Mouse (Mus musculus) neural tube, postnatal 0 days (tissue): ENCODE measurements around the gene Serpinf1. TPM values are rescaled to one million over a fixed set of nuclear protein-coding genes. Genes with fewer than 3 reads are reported as not detected.

ENCODE experiments used
- microRNA counts: library from miRNA; unstranded; fragments of <30 nt; microRNA quantifications from one replicate; lab custom pipeline; 2015
- microRNA-seq: library from miRNA; unstranded; fragments of <30 nt; microRNA quantifications from one replicate; pipeline ENCODE4, GENCODE M21; 2016
- polyA plus RNA-seq: library from polyadenylated mRNA; unstranded; fragments of >200 nt; fragmentation: Nextera tagmentation; extraction: Ambion mirVana; gene quantifications from 2 replicates; pipeline ENCODE4 v1.2.1, GENCODE M21; 2015

Serpinf1 gene
- polyA plus RNA-seq: 59.9 and 81.4 TPM in 2 replicates

DNA sequence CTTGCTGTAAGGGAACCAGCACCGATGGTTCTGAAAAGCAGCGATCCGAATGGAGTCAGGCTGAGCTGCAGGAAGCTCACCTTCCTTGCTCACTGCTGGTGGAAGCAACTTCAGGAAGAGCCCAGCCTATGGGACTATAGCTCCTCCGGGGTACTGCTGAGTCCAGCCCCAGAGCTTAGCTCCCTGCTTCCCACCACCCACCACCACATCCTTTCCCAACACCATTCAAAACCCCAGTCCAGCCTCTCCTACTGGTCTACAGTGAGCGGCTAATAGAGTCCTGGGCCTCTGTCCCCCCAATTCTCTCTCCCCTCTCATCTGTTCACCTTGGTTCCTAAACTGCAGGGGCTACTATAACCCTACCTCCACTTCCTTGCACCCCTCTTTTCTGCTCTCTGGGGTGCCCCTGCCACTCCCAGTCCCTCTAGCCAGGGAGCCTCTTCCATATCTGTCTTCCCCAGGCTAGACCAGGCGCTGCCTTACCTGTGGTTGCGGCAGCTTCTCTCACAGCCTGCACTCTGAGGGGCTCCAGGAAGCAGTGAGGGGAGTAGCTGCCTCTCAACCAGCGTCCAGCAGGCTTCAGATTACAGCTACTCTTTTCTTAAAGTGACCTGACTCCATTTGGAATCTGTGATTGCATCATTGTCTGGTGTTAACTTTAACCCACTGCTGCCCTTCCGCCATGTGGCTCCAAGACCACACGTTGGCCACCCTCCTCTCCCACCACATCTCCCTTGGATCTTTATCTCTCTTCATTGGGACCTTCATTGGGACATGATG, at the start of gene Serpinf1:
TSS of gene Serpinf1 (minus strand) at position 689 of the 780 bp plus-strand sequence.

DNA sequence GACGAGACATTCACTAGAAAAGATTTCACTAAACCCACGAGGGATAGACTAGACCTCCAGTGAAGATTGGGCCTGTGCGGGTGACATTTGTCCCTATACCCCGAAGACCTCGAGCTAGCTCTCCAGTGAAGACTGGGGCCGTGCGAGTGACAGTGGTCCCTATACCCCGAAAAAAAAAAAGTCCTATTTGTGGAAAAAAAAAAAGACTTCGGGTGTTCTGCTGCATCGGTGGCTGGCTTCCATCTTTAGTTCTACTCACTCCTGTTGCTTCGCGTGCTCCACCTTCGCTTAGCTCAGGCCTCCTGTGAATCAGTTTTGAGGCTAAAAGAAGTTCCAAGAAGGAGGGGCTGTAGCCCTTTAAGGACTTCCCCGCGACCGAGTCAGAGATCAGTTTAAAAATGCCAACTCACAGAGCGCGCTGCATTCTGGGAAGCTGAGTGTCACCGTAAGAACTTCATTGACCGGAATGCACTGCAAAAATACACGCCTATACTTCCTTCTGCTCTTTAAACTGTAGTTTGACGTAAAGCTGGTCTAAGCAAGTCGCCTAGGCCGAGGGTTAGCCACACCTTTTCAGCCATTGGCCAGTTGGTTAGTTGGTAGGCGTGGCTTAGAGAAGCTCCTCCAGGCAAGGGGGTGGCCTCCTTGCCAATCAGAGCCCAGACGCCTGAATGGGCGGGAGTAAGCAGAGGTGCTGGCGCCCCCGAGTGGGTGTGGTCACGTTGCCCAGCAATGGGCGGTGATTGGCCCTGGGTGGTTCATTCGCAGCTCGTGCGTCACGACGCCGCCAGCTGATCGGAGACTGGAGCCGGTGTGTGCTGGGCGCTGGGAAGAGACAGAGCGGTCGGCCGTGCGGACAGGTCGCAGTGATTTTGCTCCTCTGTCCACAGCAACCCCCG, 38.6 kb upstream of the Serpinf1 start, which contains the start of gene Tlcd2:
TSS of gene Tlcd2 (plus strand) at position 872 of the 899 bp plus-strand sequence.

DNA sequence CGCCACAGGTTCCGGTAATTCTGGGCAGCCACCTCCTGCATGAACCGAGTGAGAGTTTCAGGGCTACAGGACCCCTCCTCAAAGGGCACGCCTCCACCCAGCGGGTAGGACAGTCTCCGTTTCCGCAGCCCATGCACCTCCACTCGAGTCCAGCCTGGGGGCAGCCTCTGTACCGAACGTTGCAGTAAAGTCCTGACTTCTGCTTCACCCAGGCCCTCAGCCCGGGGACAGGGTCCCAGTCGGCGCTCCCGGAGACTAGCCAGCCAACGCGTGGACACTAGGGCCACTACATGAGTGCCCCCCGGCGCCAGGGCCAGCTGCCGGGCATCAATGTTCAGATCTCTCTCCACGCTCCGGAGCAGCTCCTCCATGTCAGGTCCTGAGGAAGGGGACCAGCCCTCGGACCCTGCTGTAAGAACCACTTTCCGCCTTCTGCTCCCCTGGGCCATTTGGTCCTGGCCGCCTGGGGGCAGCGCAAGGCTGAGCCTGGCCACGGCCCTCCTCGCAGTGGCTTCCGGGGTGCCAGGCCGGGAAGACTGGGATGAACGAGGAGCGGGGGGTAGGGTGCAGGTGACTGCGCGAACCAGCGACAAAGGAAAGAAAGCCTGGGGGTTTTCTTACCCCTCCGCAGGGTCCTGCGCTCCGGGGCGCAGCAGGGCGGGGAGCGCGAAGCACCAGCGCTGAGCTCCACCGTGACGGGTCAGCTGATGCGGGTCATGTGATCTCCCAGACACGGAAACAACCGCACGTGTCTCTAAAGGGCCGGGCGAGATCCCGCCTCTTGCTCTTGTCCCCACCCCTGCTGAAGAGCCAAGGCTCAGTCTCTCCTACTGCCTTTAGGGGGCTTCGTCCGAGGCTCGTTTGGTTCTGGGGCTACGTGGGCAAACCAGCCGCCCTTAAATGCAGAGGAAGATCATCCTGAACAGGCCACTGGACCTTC, 31.8 kb upstream of the Serpinf1 start, which contains the start of gene Wdr81:
TSS of gene Wdr81 (minus strand) at position 727 of the 940 bp plus-strand sequence.

DNA sequence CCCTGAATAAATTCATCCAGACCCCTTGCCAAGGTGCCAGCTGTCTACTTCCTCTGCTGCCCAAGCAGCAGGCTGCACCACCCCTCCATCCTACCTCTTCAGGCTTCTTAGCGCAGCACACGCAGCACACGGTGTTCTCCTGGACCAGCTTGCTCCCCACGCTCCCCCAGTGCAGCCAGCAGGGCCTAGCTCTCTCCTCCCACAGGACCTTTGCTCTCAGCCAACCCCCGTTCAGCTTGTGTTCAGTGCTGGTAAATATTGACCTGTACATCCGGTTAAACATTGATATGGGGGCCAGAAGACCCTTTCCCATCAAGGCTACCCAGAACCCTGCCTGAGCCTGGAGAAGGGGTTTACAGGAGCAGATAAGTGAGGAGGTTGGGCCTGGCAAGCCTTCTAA, 16.9 kb upstream of the Serpinf1 start, which contains the start of gene Serpinf2:
TSS of gene Serpinf2 (minus strand) at position 229 of the 400 bp plus-strand sequence.

MicroRNA genes within 50 kb of the gene (microRNA counts, 519-probe panel; counts per million panel counts)
- microRNA mmu-miR-22 (lab: Ali Mortazavi, UCI): 6,047 counts per million, percentile 86 among the panel's probes with 10 or more counts

Small RNA genes within 50 kb of the gene (microRNA-seq; reads per million reads assigned to microRNA genes)
- gene Mir22: 8,412 reads per million, percentile 95 among the genes with 10 or more reads in this experiment

Other genes with a start within 250 kb of the Serpinf1 start
- 12.9 and 15.5 TPM in 2 replicates for gene Ovca2, start 243.9 kb downstream of the Serpinf1 start, polyA plus RNA-seq
- 13.0 and 13.7 TPM in 2 replicates for gene Dph1, start 231.5 kb downstream of the Serpinf1 start, polyA plus RNA-seq
- gene Rtn4rl1, start 228.9 kb downstream of the Serpinf1 start, polyA plus RNA-seq: 14.3 and 15.0 TPM in 2 replicates
- gene Rpa1, start 74.4 kb downstream of the Serpinf1 start, polyA plus RNA-seq: 42.2 and 44.8 TPM in 2 replicates
- 14.1 and 15.4 TPM in 2 replicates for gene Smyd4, start 74.3 kb downstream of the Serpinf1 start, polyA plus RNA-seq
- gene Serpinf2, start 16.9 kb upstream of the Serpinf1 start, polyA plus RNA-seq: 0.10 TPM in 1 of 2 replicates, not detected in the other
- 3.8 and 4.5 TPM in 2 replicates for gene Wdr81, start 32.0 kb upstream of the Serpinf1 start, polyA plus RNA-seq
- 2.6 and 3.1 TPM in 2 replicates for gene Tlcd2, start 39.0 kb upstream of the Serpinf1 start, polyA plus RNA-seq
- 26.6 and 30.1 TPM in 2 replicates for gene Prpf8, start 64.1 kb upstream of the Serpinf1 start, polyA plus RNA-seq
- 8.2 and 9.6 TPM in 2 replicates for gene Rilp, start 87.4 kb upstream of the Serpinf1 start, polyA plus RNA-seq
- 2.9 and 3.5 TPM in 2 replicates for gene Scarf1, start 90.8 kb upstream of the Serpinf1 start, polyA plus RNA-seq
- 13.4 and 16.8 TPM in 2 replicates for gene Slc43a2, start 109.0 kb upstream of the Serpinf1 start, polyA plus RNA-seq
- 131 and 134 TPM in 2 replicates for gene Pitpna, start 165.4 kb upstream of the Serpinf1 start, polyA plus RNA-seq
- 37.3 and 40.1 TPM in 2 replicates for gene Inpp5k, start 208.3 kb upstream of the Serpinf1 start, polyA plus RNA-seq
- 10.4 and 11.2 TPM in 2 replicates for gene Myo1c, start 227.8 kb upstream of the Serpinf1 start, polyA plus RNA-seq